Mouse (Mus musculus) cerebellum, postnatal 36 days (tissue): Measurements from ENCODE around the gene Hormad2.

Experiments
- DNase-seq, 2 experiments: peaks; one replicate each; pipeline ENCODE4 v3.0.0; 2021 to 2022; ENCODE audit warnings: mixed read lengths in 2 of 2

Hormad2 gene

GRCm38 (mm10) chr11:4299735-4300474 is 141.0 kb downstream of the Hormad2 start:
- no peak for DNase-seq

DNA sequence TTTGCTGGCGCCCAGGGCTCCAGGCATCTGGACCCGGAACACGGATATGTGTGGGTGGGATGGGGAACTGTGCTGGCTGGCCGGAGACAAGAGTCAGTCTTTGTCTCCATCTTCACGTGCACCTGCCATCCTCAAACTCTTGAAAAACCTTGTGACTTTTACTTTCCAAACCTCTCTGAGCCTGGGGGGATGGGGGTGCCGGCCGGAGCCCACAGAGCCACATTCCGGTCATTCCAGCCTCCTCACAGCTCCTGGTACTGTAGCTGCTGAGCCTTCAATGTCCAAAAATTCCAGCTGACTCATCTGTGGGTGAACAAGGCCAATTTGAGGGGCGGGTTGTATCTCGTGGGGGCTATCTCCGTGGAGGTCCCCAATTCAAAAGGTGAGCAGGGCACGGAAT is 141.7 kb downstream of the Hormad2 start:
- no peak for DNase-seq

DNA sequence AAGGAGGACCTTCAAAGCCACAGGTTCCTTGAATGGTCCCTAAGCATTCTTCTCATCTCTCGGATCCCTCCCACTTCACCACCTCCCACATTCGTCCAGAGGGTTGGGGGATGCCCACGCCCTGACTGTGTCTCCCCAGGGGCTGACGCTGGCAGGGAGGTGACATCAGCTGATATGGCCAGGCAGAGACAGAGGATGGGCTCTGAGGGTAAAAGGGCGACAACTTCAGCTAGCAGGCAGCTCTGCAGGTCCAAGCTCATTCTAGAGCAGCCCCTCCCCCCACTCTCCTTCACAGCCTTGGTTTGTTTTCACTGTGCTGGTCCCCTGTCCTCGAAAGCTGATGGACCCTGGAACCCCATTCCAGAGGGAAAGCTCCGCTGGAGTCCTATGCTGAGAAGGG is 142.3 kb downstream of the Hormad2 start:
- no peak for DNase-seq

DNA sequence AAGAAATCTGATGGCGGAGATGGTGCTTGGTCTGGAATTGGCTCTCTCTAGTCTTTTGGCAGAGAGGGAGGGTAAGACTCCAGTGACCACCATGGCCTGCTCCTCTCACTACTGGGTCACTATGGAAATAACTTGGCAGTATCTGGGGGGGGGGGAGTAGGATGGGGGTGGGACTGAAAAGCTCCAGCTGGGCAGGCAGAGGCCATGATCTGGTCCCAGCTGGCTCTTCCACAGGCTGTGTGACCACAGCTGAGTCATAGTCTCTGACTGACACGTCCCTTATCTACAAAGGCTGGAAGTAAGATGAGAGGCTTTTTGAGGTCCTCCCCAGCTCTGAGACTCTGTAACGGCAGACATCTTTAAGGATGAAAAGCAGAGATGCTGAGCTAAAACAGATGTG is 143.2 kb downstream of the Hormad2 start:
- DNase-seq, result no peak

DNA sequence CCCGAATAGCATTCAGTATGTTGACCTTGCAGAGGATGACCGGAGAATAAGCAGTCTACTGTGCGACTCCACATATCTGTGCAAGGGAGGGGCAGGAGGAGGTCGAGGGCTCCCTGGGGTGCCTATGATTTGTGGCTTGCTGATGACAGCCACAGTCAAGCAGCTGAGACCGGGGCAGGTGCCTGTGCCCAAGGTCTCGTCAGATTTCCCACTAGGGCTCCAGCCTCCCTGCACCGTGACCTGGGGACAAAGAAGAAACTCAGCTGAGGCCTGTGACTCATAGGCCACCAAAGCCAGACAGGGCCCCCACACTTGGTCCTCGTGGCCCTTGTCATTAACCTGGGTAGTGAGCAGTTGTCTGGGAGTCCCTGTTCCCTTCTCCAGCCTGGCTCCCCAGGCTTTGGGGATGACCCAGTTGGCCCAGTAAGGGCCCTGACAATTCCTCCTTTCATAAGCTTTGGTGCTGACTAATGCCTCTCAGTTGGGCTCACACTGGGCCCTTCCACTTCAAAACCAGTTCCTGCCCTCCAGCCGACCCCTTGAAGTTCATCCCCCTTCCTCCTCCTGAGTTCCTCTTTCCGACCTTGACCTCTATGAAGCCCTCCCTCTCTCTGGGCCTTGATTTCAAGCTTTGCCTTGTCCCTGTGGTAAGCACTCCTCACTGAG is 144.2 kb downstream of the Hormad2 start:
- no peak for DNase-seq
